Mouse (Mus musculus): ENCODE measurements at regions not wholly inside any gene's neighbourhood (a gene's known extent, or its start where the extent isn't known, plus 50 kb on each side); places are given as distances from the start of the nearest gene placed in this dataset.

- TF ChIP-seq CTCF (IDR thresholded peaks at IDR 0.05; ENCODE audit: low read depth) (no peak), EP300 (optimal IDR thresholded peaks at IDR 0.05) (no peak)
Measured at GRCm38 (mm10) chr15:56391982-56392381, 1085.4 kb downstream of the Slc22a22 start.

Measured in stomach, postnatal 0 days (tissue).